Mouse (Mus musculus): ENCODE measurements at regions not wholly inside any gene's neighbourhood (a gene's known extent, or its start where the extent isn't known, plus 50 kb on each side); places are given as distances from the start of the nearest gene placed in this dataset.

DNA sequence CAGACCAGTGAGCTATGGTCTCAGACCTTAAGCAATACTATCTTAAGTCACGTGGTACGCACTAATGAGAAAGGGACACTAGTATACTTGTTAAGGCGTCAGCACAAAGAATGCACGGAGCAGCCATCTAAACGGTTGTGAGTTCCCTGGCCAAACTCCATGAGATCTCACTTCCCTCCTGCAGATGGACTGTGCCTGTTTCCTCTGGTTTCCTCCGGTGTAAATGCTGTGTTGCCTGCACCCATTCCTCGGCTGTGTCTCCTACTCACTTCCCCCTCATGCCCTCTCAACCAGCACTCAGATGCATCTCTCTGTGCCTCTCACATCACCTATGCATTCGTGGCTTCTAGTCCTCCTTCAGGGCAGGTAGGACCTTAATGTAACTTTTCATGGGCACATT is 291.9 kb upstream of the Cited2 start:
- H3K27ac ChIP-seq (ENCODE audit: insufficient read depth, low read length): no peak overlapping the region
- no peaks in the 10 kb centered on the region for H3K4me1 ChIP-seq (ENCODE audit: control insufficient read depth, insufficient read depth, low read length)
- no peak for TF ChIP-seq CTCF (IDR thresholded peaks at IDR 0.05; ENCODE audit: borderline replicate concordance, insufficient read depth, low read length)
- TF ChIP-seq POLR2A (IDR thresholded peaks at IDR 0.05; ENCODE audit: low read depth, low read length): no peak
- no peak overlapping the region for H3K4me3 ChIP-seq (ENCODE audit: insufficient read depth, low read length)

DNA sequence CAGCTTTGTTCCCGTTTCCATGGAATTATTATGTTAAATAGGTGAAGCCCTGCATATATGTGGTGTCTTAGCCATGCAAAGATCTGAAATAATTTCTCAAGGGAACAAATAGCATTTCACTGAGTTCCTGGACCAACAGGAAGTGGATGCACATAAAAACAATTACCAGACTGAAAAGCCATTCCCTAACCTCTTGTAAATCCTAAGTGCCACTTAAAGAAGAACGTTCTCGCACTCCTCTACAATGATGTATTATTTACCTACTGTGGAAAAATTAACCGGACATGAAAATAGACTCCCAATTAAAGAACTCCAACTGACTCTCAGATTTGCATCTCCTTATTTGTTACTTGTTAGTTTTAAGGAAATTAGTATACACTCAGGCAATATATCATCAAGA is 288.9 kb upstream of the Cited2 start:
- no peak overlapping the region for H3K27ac ChIP-seq (ENCODE audit: insufficient read depth, low read length)
- TF ChIP-seq POLR2A (IDR thresholded peaks at IDR 0.05; ENCODE audit: low read depth, low read length) (no peak), CTCF (IDR thresholded peaks at IDR 0.05; ENCODE audit: borderline replicate concordance, insufficient read depth, low read length) (no peak)
- no peaks in the 10 kb centered on the region for H3K4me1 ChIP-seq (ENCODE audit: control insufficient read depth, insufficient read depth, low read length)
- no peak overlapping the region for H3K4me3 ChIP-seq (ENCODE audit: insufficient read depth, low read length)

- Histone ChIP-seq H3K4me1 (ENCODE audit: control insufficient read depth, insufficient read depth, low read length) (no peaks in the 10 kb centered on the region), H3K27ac (ENCODE audit: insufficient read depth, low read length) (no peak overlapping the region), H3K4me3 (ENCODE audit: insufficient read depth, low read length) (no peak overlapping the region)
- TF ChIP-seq POLR2A (IDR thresholded peaks at IDR 0.05; ENCODE audit: low read depth, low read length) (no peak), CTCF (IDR thresholded peaks at IDR 0.05; ENCODE audit: borderline replicate concordance, insufficient read depth, low read length) (no peak)
Observed at GRCm38 (mm10) chr10:17450240-17450639, 272.8 kb upstream of the Cited2 start.

GRCm38 (mm10) chr10:17470880-17471279 is 252.1 kb upstream of the Cited2 start:
- no peak overlapping the region for H3K27ac ChIP-seq (ENCODE audit: insufficient read depth, low read length)
- H3K4me3 ChIP-seq (ENCODE audit: insufficient read depth, low read length): no peak overlapping the region
- H3K4me1 ChIP-seq (ENCODE audit: control insufficient read depth, insufficient read depth, low read length): no peaks in the 10 kb centered on the region
- TF ChIP-seq CTCF (IDR thresholded peaks at IDR 0.05; ENCODE audit: borderline replicate concordance, insufficient read depth, low read length): no peak
- TF ChIP-seq POLR2A (IDR thresholded peaks at IDR 0.05; ENCODE audit: low read depth, low read length): no peak

DNA sequence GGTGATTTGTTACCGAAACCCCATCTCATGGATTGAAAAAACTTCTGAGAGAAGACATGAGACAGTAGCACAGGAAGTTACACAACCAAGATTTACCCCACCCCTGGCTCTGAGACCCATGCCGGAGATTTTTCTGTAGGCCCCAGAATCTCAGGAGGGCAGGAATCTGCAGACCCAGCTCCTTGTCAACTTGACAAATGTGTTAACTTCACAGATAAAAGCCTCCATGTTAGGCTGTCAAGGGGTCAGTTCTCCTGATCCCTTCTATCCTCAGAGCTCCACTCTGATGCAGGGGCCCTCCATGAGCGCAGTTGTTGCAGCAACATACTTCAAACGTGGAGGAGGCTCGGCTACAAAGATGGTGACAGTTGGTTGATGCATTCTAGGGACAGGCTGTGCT is 250.5 kb upstream of the Cited2 start:
- H3K4me1 ChIP-seq (ENCODE audit: control insufficient read depth, insufficient read depth, low read length): no peaks in the 10 kb centered on the region

DNA sequence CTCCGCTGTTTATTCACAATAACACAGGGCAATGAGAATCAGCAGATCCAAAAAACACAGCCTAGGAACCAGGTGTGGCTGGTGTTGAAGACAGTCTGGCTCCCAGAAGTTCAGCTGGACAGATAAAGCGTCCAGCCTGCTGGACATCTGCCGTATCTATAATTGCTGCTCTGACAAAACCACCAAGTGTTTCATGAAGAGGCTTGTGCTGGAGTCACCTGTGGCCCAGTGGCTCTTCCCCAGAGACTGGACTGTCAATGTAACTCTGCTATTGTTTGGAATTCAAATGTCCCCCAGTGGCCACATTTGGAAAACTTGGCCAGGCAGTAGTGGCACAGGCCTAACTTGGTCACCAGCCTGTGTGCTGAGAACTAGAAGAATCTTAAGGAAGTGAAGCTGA is 247.0 kb upstream of the Cited2 start:
- no peak overlapping the region for H3K27ac ChIP-seq (ENCODE audit: insufficient read depth, low read length)
- no peak overlapping the region for H3K4me3 ChIP-seq (ENCODE audit: insufficient read depth, low read length)
- TF ChIP-seq POLR2A (IDR thresholded peaks at IDR 0.05; ENCODE audit: low read depth, low read length) (no peak), CTCF (IDR thresholded peaks at IDR 0.05; ENCODE audit: borderline replicate concordance, insufficient read depth, low read length) (no peak)
- H3K4me1 ChIP-seq (ENCODE audit: control insufficient read depth, insufficient read depth, low read length): no peaks in the 10 kb centered on the region

More for the DNA sequence above, 250.5 kb upstream of the Cited2 start:
- Histone ChIP-seq H3K27ac (ENCODE audit: insufficient read depth, low read length) (no peak overlapping the region), H3K4me3 (ENCODE audit: insufficient read depth, low read length) (no peak overlapping the region)
- TF ChIP-seq CTCF (IDR thresholded peaks at IDR 0.05; ENCODE audit: borderline replicate concordance, insufficient read depth, low read length) (no peak), POLR2A (IDR thresholded peaks at IDR 0.05; ENCODE audit: low read depth, low read length) (no peak)

DNA sequence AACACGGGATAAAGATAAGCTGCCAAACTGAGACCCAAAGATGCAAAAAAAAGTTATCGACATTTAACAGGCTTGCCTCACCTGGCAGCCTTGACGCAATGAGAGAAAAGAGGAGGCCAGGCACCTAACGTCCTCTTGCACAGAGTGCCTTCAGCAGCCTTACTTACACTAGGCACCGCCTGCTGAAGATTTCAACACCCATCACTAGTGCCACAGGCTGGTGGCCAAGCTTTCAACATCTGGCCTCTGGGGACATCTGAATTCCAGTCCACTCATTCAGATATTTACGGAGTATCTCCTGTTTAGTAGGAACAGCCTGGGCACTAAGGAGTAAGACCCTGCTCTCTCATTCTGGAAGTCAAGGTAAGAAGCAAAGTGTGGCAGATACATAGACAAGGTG is 246.3 kb upstream of the Cited2 start:
- TF ChIP-seq POLR2A (IDR thresholded peaks at IDR 0.05; ENCODE audit: low read depth, low read length) (no peak), CTCF (IDR thresholded peaks at IDR 0.05; ENCODE audit: borderline replicate concordance, insufficient read depth, low read length) (no peak)
- H3K4me3 ChIP-seq (ENCODE audit: insufficient read depth, low read length): no peak overlapping the region
- H3K4me1 ChIP-seq (ENCODE audit: control insufficient read depth, insufficient read depth, low read length): no peaks in the 10 kb centered on the region
- no peak overlapping the region for H3K27ac ChIP-seq (ENCODE audit: insufficient read depth, low read length)

DNA sequence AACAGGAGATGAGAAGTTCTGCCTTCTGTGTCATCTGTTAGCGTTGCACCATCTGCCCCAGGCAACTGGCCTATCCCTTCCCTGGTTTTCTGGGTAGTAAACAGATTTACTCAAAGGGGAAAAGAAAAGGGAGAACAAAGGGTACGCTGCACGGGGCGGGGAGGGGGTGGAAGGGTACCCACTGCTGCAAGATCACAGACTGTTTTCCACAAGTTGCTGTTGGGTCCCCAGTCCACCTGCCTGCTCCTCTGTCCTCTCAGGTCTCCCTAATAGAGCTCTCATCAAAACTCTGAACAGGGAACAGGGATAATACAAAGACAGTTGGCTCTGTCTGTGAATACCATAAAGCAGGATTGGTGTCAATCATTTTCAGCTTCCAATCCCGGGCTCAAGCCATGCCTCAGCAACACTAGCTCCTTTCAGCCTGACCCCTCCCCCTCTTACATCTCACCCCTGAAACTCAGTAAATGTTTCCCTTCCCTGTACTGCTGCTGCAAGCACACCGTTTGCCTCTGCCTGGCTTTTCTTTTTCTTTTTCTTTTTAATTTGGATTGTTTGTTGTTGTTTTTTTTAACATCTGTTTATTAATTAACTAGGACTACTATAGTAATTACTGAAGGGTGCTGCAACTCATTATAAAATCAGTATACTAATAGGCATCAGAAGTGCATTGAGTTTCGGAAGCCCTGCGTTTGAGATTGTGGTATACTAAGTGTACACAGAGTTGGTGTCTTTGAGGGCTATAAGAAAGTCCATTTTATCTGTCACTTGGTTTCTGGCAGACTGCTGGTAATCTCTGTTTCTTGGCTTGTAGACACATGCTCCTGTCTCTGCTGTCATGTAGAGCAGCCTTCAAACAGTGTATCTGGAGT is 244.0 kb upstream of the Cited2 start:
- TF ChIP-seq CTCF (IDR thresholded peaks at IDR 0.05; ENCODE audit: borderline replicate concordance, insufficient read depth, low read length) (no peak), POLR2A (IDR thresholded peaks at IDR 0.05; ENCODE audit: low read depth, low read length) (no peak)

GRCm38 (mm10) chr10:17482751-17483150 is 240.3 kb upstream of the Cited2 start:
- Histone ChIP-seq H3K27ac (ENCODE audit: insufficient read depth, low read length) (no peak overlapping the region), H3K4me3 (ENCODE audit: insufficient read depth, low read length) (no peak overlapping the region), H3K4me1 (ENCODE audit: control insufficient read depth, insufficient read depth, low read length) (no peaks in the 10 kb centered on the region)
- TF ChIP-seq CTCF (IDR thresholded peaks at IDR 0.05; ENCODE audit: borderline replicate concordance, insufficient read depth, low read length) (no peak), POLR2A (IDR thresholded peaks at IDR 0.05; ENCODE audit: low read depth, low read length) (no peak)

More for the DNA sequence above, 244.0 kb upstream of the Cited2 start:
- Histone ChIP-seq H3K4me1 (ENCODE audit: control insufficient read depth, insufficient read depth, low read length) (no peaks in the 10 kb centered on the region), H3K27ac (ENCODE audit: insufficient read depth, low read length) (no peak overlapping the region), H3K4me3 (ENCODE audit: insufficient read depth, low read length) (no peak overlapping the region)

GRCm38 (mm10) chr10:17485049-17485449 is 238.0 kb upstream of the Cited2 start:
- H3K27ac ChIP-seq (ENCODE audit: insufficient read depth, low read length): no peak overlapping the region
- H3K4me3 ChIP-seq (ENCODE audit: insufficient read depth, low read length): no peak overlapping the region
- TF ChIP-seq CTCF (IDR thresholded peaks at IDR 0.05; ENCODE audit: borderline replicate concordance, insufficient read depth, low read length): no peak
- TF ChIP-seq POLR2A (IDR thresholded peaks at IDR 0.05; ENCODE audit: low read depth, low read length): no peak
- H3K4me1 ChIP-seq (ENCODE audit: control insufficient read depth, insufficient read depth, low read length): no peaks in the 10 kb centered on the region
